Mouse (Mus musculus) T-helper 17 cell (primary cell): ENCODE measurements around the gene Pacrg.

ENCODE experiments used
- in situ Hi-C, 2 experiments: fragments of 300-600 bp; cut with MboI, MseI; formaldehyde crosslinking; loops; 1 replicate in 1 of 2; 2 replicates in 1 of 2; pipeline ENCODE4 v1.15.1; 2025; ENCODE audit warnings: high pct_unique_total_duplicates in 2 of 2

Pacrg gene

GRCm38 (mm10) chr17:10626299-10627095 lies 213.6 kb downstream of the Pacrg start:
- in situ Hi-C loops = no loop called here

GRCm38 (mm10) chr17:10624699-10625424 lies 215.2 kb downstream of the Pacrg start:
- in situ Hi-C loops = no loop called here

- in situ Hi-C loops = no loop called here
Measured at GRCm38 (mm10) chr17:10620621-10621020, 219.5 kb downstream of the Pacrg start.

GRCm38 (mm10) chr17:10619881-10620280 lies 220.2 kb downstream of the Pacrg start:
- in situ Hi-C loops = no loop called here

GRCm38 (mm10) chr17:10617656-10618055 lies 222.5 kb downstream of the Pacrg start:
- in situ Hi-C loops = no loop called here

GRCm38 (mm10) chr17:10615611-10616010 lies 224.5 kb downstream of the Pacrg start:
- in situ Hi-C loops = no loop called here

- in situ Hi-C loops = no loop called here
Measured at GRCm38 (mm10) chr17:10614696-10615095, 225.4 kb downstream of the Pacrg start.

- in situ Hi-C loops = no loop called here
Measured at GRCm38 (mm10) chr17:10611626-10612025, 228.5 kb downstream of the Pacrg start.

- in situ Hi-C loops = no loop called here
Measured at GRCm38 (mm10) chr17:10608146-10608545, 232.0 kb downstream of the Pacrg start.

- in situ Hi-C loops = no loop called here
Measured at GRCm38 (mm10) chr17:10606090-10606489, 234.0 kb downstream of the Pacrg start.

GRCm38 (mm10) chr17:10597741-10598140 lies 242.4 kb downstream of the Pacrg start:
- in situ Hi-C loops = no loop called here

GRCm38 (mm10) chr17:10589604-10590003 lies 250.5 kb downstream of the Pacrg start:
- in situ Hi-C loops = no loop called here

GRCm38 (mm10) chr17:10588922-10589400 lies 251.2 kb downstream of the Pacrg start:
- in situ Hi-C loops = no loop called here

- in situ Hi-C loops = no loop called here
Measured at GRCm38 (mm10) chr17:10583301-10583700, 256.8 kb downstream of the Pacrg start.

GRCm38 (mm10) chr17:10575306-10575705 lies 264.8 kb downstream of the Pacrg start:
- in situ Hi-C loops = no loop called here

- in situ Hi-C loops = no loop called here
Measured at GRCm38 (mm10) chr17:10572436-10572835, 267.7 kb downstream of the Pacrg start.

GRCm38 (mm10) chr17:10569270-10569669 lies 270.8 kb downstream of the Pacrg start:
- in situ Hi-C loops = no loop called here

- in situ Hi-C loops = no loop called here
Measured at GRCm38 (mm10) chr17:10567411-10567810, 272.7 kb downstream of the Pacrg start.

GRCm38 (mm10) chr17:10564191-10564590 lies 275.9 kb downstream of the Pacrg start:
- in situ Hi-C loops = no loop called here

- in situ Hi-C loops = no loop called here
Measured at GRCm38 (mm10) chr17:10562871-10563270, 277.2 kb downstream of the Pacrg start.

- in situ Hi-C loops = no loop called here
Measured at GRCm38 (mm10) chr17:10560053-10560452, 280.1 kb downstream of the Pacrg start.

- in situ Hi-C loops = no loop called here
Measured at GRCm38 (mm10) chr17:10558671-10559070, 281.4 kb downstream of the Pacrg start.
